Mouse (Mus musculus) olfactory bulb, adult 2 months (tissue): ENCODE results near the gene Dnajc5g. TPM values are rescaled to one million over a fixed set of nuclear protein-coding genes. Genes with fewer than 3 reads are reported as not detected.

Experiments
- H3K27ac ChIP-seq: fragments of 200-500 bp; 2 replicates; pipeline ENCODE4 v1.5.1; 2012; ENCODE audit warnings: low read depth, low read length; ENCODE audit not compliant: insufficient read depth
- H3K4me1 ChIP-seq: fragments of 200-500 bp; 2 replicates; pipeline ENCODE4 v1.6.1; 2012; ENCODE audit warnings: low read length; ENCODE audit not compliant: control insufficient read depth, insufficient read depth
- H3K4me3 ChIP-seq: fragments of 200-500 bp; 2 replicates; pipeline ENCODE4 v1.5.1; 2012; ENCODE audit warnings: mild to moderate bottlenecking, low read depth, low read length, moderate library complexity; ENCODE audit not compliant: insufficient read depth
- CTCF ChIP-seq: fragments of 200-500 bp; IDR thresholded peaks from 2 replicates; pipeline ENCODE4 v1.5.1; 2012; ENCODE audit warnings: low read depth, mild to moderate bottlenecking, low read length, moderate library complexity; ENCODE audit not compliant: insufficient read depth
- POLR2A ChIP-seq: fragments of 200-500 bp; IDR thresholded peaks from 2 replicates; pipeline ENCODE4 v1.6.1; 2012; ENCODE audit warnings: mild to moderate bottlenecking, low read depth, low read length, moderate library complexity; ENCODE audit not compliant: insufficient read depth
- WGBS: fragments of 180-500 bp; shearing (Covaris S2); methylation state at CpG from one replicate; pipeline ENCODE4 v1.1.7; 2018; 5-methylcytosine and 5-hydroxymethylcytosine counted together
- polyA plus RNA-seq: library from polyadenylated mRNA; stranded (reverse); fragments of >200 nt; gene quantifications from 2 replicates; pipeline ENCODE4 v1.2.4, GENCODE M21; 2012; ENCODE audit warnings: low replicate concordance; ENCODE audit not compliant: missing spikeins, insufficient read depth, insufficient read length

Dnajc5g gene
- polyA plus RNA-seq, 1 experiment: not detected

GRCm38 (mm10) chr5:31137658-31138057 is 31.6 kb downstream of the Dnajc5g start:
- under 1% methylated on average over 13 of the region's 13 CpGs for WGBS
- TF ChIP-seq POLR2A (no peak), CTCF (no peak)
- Histone ChIP-seq H3K4me1 (peaks cover 23% of the 10 kb centered on the region), H3K4me3 (peak overlapping the region; percentile 23; the same call in 1 of the 2 replicates), H3K27ac (no peak overlapping the region)

- TF ChIP-seq POLR2A (no peak), CTCF (no peak)
- H3K4me3 ChIP-seq: peak within 1 kb of the TSS; percentile 23
- H3K27ac ChIP-seq: no peak within 1 kb of the TSS
- peaks cover 23% of the 10 kb centered on the region for H3K4me1 ChIP-seq
- 1% methylated on average over 52 of the region's 52 CpGs for WGBS
Observed at GRCm38 (mm10) chr5:31138241-31138967, 32.3 kb downstream of the Dnajc5g start, which contains the start of gene Ucn. TSS of gene Ucn (minus strand) at chr5:31138829.

DNA sequence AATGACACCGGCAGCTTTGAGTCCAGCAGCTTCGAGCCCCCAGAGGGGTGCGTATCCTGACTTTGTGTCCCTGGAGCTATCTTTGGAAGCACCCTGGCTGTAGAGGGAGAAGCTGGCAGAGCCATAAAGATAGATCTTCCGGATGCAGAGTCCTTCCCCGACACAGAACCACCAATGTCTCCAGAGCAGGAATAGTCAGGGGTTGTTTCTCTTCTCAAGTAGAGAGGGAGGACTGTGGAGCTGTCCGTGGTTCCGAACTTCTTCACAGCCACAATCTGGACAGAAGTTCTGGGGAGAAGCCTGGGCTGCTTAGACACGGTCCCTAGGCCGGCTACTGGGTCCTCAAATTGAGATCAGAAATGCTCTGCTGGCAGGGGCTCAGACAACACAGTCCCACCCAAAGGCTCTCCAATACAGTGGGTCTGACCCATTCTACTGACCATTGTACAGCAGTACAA is 32.9 kb downstream of the Dnajc5g start:
- TF ChIP-seq POLR2A (no peak), CTCF (no peak)
- H3K4me1 ChIP-seq: peaks cover 23% of the 10 kb centered on the region
- no peak overlapping the region for H3K27ac ChIP-seq
- H3K4me3 ChIP-seq: no peak overlapping the region
- WGBS: 20% methylated on average over 9 of the region's 9 CpGs

DNA sequence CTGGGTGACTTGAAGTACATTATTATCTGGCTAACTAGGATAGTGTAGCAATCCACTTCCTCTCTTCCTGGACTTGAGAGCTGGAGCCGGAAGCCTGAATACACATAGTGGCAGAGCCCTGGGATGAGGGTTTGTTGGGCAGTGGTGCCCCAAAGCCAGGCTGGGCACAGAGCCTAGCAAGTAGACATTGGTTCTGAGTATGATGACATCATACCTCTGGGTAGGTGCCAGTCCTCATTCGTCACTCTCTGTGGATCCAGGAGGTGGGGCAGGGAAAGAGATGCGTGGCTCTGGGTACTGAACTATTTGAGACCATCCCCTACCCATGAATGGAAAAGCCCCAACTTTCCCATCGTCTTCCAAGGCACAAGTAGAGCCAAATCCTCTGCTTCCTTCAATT is 43.7 kb downstream of the Dnajc5g start:
- TF ChIP-seq POLR2A (no peak), CTCF (no peak)
- Histone ChIP-seq H3K4me3 (no peak overlapping the region), H3K27ac (no peak overlapping the region), H3K4me1 (peaks cover 5% of the 10 kb centered on the region)
- 61% methylated on average over 4 of the region's 4 CpGs for WGBS

- Histone ChIP-seq H3K4me1 (peaks cover 5% of the 10 kb centered on the region), H3K27ac (no peak overlapping the region), H3K4me3 (no peak overlapping the region)
- 87% methylated on average over 3 of the region's 3 CpGs for WGBS
- TF ChIP-seq CTCF (no peak), POLR2A (no peak)
Observed at GRCm38 (mm10) chr5:31151746-31152145, 45.7 kb downstream of the Dnajc5g start.

DNA sequence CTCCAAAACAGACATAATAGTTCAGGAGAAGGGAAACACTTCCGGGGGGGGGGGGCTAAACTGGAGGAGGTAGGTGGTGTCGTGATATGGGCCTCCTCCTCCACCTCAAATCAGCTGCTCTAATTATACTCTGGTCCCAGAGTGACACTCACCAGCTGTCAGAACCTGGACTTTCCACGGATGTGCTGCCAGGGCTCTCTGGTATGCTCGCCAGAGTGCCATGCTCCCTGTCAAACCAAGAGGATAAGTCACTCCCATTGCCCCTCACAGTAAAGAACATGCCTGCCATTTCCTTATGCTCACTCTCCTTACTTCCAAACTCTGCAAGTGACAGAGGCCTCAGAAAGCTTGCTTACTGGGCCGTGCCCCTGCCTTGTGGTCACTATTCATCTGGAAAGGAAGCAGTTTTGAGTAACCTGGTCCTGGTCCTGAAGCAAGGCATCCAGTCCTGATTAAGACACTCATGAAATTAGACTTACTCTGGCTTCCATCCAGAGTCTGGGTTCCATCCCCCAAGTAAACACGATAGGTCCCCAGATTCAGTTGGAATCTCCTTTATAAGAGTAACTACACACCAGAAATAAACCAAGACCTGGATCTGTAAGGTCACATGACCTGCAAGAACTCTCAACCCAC is 47.5 kb downstream of the Dnajc5g start:
- TF ChIP-seq POLR2A: no peak
- no peak for TF ChIP-seq CTCF
- H3K27ac ChIP-seq: no peak overlapping the region
- WGBS: 23% methylated on average over 6 of the region's 6 CpGs
- H3K4me1 ChIP-seq: peaks cover 5% of the 10 kb centered on the region
- H3K4me3 ChIP-seq: peak overlapping the region; percentile 64

DNA sequence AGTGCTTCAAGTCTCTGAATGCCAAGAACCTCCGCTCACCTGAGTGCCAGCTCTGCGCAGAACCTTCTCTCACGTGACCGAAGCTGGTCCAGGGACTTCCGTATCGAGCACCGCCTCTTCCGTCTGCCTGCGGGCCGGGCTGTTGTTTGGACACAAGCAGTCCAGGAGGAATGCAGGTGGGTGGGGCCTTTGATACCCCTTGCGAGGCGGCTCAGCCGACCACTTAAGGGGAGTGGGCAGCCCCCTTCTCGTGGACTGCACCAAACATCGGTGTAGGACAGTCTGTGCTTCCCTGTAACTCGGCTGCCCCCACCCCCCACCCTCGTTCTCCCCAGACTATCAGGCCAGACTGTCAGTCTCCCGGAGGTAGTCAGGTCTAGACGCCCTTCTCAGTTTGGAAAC is 48.1 kb downstream of the Dnajc5g start, which contains the start of gene Mpv17:
Gene Mpv17, minus strand, starts transcription at position 100 of the 402 bp plus-strand sequence.
- no peak for TF ChIP-seq CTCF
- peak; percentile 77 for TF ChIP-seq POLR2A
- WGBS: 0% methylated on average over 19 of the region's 19 CpGs
- Histone ChIP-seq H3K27ac (0 out of 2 replicates have a peak within 1 kb of the TSS, but pooled peaks have one; percentile 10), H3K4me3 (peak within 1 kb of the TSS; percentile 64), H3K4me1 (peaks cover 5% of the 10 kb centered on the region)

Other genes starting within 250 kb of the Dnajc5g start
- gene Tmem214, start 238.3 kb upstream of the Dnajc5g start, polyA plus RNA-seq: not detected in 2 replicates
- gene Agbl5, start 217.6 kb upstream of the Dnajc5g start, polyA plus RNA-seq: not detected in 2 replicates
- gene Ost4, start 198.5 kb upstream of the Dnajc5g start, polyA plus RNA-seq: not detected in 2 replicates
- gene Emilin1, start 192.9 kb upstream of the Dnajc5g start, polyA plus RNA-seq: not detected in 2 replicates
- gene Khk, start 184.9 kb upstream of the Dnajc5g start, polyA plus RNA-seq: not detected in 2 replicates
- gene Cgref1, start 160.7 kb upstream of the Dnajc5g start, polyA plus RNA-seq: not detected in 2 replicates
- not detected in 2 replicates for gene Preb, start 145.9 kb upstream of the Dnajc5g start, polyA plus RNA-seq
- gene Tcf23, start 137.6 kb upstream of the Dnajc5g start, polyA plus RNA-seq: not detected in 2 replicates
- not detected in 2 replicates for gene Atraid, start 58.0 kb upstream of the Dnajc5g start, polyA plus RNA-seq
- not detected in 2 replicates for gene Slc5a6, start 57.4 kb upstream of the Dnajc5g start, polyA plus RNA-seq
- not detected in 2 replicates for gene Cad, start 51.5 kb upstream of the Dnajc5g start, polyA plus RNA-seq
- gene Slc30a3, start 2.0 kb downstream of the Dnajc5g start, polyA plus RNA-seq: not detected in 2 replicates
- not detected in 2 replicates for gene Trim54, start 10.4 kb downstream of the Dnajc5g start, polyA plus RNA-seq
- gene Ucn, start 32.5 kb downstream of the Dnajc5g start, polyA plus RNA-seq: not detected in 2 replicates
- gene Mpv17, start 48.0 kb downstream of the Dnajc5g start, polyA plus RNA-seq: not detected in 2 replicates
- not detected in 2 replicates for gene Gm29609, start 73.6 kb downstream of the Dnajc5g start, polyA plus RNA-seq
- not detected in 2 replicates for gene Gtf3c2, start 73.9 kb downstream of the Dnajc5g start, polyA plus RNA-seq
- gene Snx17, start 86.9 kb downstream of the Dnajc5g start, polyA plus RNA-seq: not detected in 2 replicates
- not detected in 2 replicates for gene Eif2b4, start 87.1 kb downstream of the Dnajc5g start, polyA plus RNA-seq
- not detected in 2 replicates for gene Zfp513, start 96.0 kb downstream of the Dnajc5g start, polyA plus RNA-seq
- gene Ppm1g, start 114.4 kb downstream of the Dnajc5g start, polyA plus RNA-seq: not detected in 2 replicates
- 272 TPM in 1 of 2 replicates, not detected in the other for gene Nrbp1, start 134.6 kb downstream of the Dnajc5g start, polyA plus RNA-seq
- gene Gm9970, start 134.9 kb downstream of the Dnajc5g start, polyA plus RNA-seq: not detected in 2 replicates
- gene Krtcap3, start 145.4 kb downstream of the Dnajc5g start, polyA plus RNA-seq: not detected in 2 replicates
- gene Ift172, start 184.8 kb downstream of the Dnajc5g start, polyA plus RNA-seq: not detected in 2 replicates
- not detected in 2 replicates for gene Fndc4, start 189.8 kb downstream of the Dnajc5g start, polyA plus RNA-seq
- gene Gckr, start 191.2 kb downstream of the Dnajc5g start, polyA plus RNA-seq: not detected in 2 replicates